Mouse (Mus musculus) E14TG2a.4 (cell line): ENCODE measurements around the gene Gm1673.

ENCODE experiments used
- CTCF ChIP-seq: conservative IDR thresholded peaks from 2 replicates; pipeline ENCODE4 v1.5.1; 2014; ENCODE audit warnings: low read length
- NANOG ChIP-seq: IDR thresholded peaks from 2 replicates; pipeline ENCODE4 v1.6.1; 2014; ENCODE audit warnings: borderline replicate concordance, low read length, mixed read lengths

- TF ChIP-seq CTCF (no peak), NANOG (no peak)
These were observed 13.4 kb downstream of the Gm1673 start for GRCm38 (mm10) chr5:33996694-33997045.
